Mouse (Mus musculus) myocyte (in vitro differentiated cells): ENCODE results near the gene Bckdha.

Source experiments
- MYOD1 ChIP-seq, 3 experiments: IDR thresholded peaks; one replicate each; pipeline ENCODE4 v1.6.1; 2011; ENCODE audit warnings: control low read depth in 2 of 3, low read depth in 2 of 3, mild to moderate bottlenecking in 2 of 3, moderate library complexity in 1 of 3; ENCODE audit not compliant: insufficient read length in 2 of 3, control insufficient read depth in 1 of 3
- MYOG ChIP-seq, 3 experiments: IDR thresholded peaks; one replicate each; pipeline ENCODE4 v1.6.1; 2011; ENCODE audit warnings: control low read depth in 2 of 3, low read depth in 2 of 3, mild to moderate bottlenecking in 2 of 3; ENCODE audit not compliant: insufficient read length in 2 of 3, control insufficient read depth in 1 of 3, insufficient read depth in 1 of 3
- POLR2A ChIP-seq: IDR thresholded peaks from one replicate; pipeline ENCODE4 v1.6.1; 2011; ENCODE audit warnings: low read depth, mild to moderate bottlenecking, control low read depth, moderate library complexity; ENCODE audit not compliant: insufficient read length
- TCF12 ChIP-seq: IDR thresholded peaks from one replicate; pipeline ENCODE4 v1.6.1; 2011; ENCODE audit warnings: mild to moderate bottlenecking, control low read depth; ENCODE audit not compliant: poor library complexity, insufficient read depth, severe bottlenecking
- USF1 ChIP-seq: IDR thresholded peaks from one replicate; pipeline ENCODE4 v1.6.1; 2011; ENCODE audit warnings: low read depth, mild to moderate bottlenecking, control low read depth, moderate library complexity

- no peak for TF ChIP-seq TCF12
- TF ChIP-seq POLR2A = peak; percentile 70
- no peak for TF ChIP-seq USF1
- TF ChIP-seq MYOD1 (IDR thresholded peaks at IDR 0.05; ENCODE audit: control insufficient read depth in 1 of 3, insufficient read length in 2 of 3, low read depth in 2 of 3) = no peak
- no peak for TF ChIP-seq MYOG (IDR thresholded peaks at IDR 0.05; ENCODE audit: control insufficient read depth in 1 of 3, insufficient read depth in 1 of 3, insufficient read length in 2 of 3, low read depth in 2 of 3)
Measured at GRCm38 (mm10) chr7:25680514-25681258, 21.9 kb upstream of the Bckdha start, which contains the start of gene B9d2.
